Mouse (Mus musculus): Measurements from ENCODE around the gene Rps5. TPM values are rescaled to one million over a fixed set of nuclear protein-coding genes. Genes with fewer than 3 reads are reported as not detected.
A peak's percentile ranks its signal among the peaks of the same experiment; 100 is the strongest.
"Not testable (repeated sequence)": the region's sequence is repeated elsewhere in the genome, so short reads cannot be mapped to it uniquely, and the experiment has no call there.

Gene Rps5
- polyA plus RNA-seq, 1 experiment from 2014 or later: 842 TPM

DNA sequence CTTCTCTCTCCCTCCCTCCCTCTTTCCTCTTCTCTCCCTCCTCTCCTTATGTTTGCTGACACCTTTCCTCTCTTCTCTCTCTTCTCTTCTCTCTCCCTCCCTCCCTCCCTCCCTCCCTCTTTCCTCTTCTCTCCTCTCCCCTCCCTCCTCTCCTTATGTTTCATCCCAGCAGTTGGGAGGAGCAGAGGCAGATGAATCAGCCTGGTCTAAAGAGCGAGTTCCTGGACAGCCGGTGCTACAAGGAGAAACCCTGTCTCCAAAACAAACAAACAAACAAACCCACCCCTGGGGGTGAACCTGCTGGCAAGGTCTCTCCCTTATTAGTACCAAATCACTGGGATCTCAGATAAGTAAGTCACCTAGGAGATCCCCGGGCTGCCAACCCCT is 779 bp upstream of the Rps5 start:
- DNase-seq (ENCODE audit: low spot score) (no peak), ATAC-seq (ENCODE audit: low FRiP score) (no peak; the same call in 1 of the 2 replicates)
- H3K9me3 ChIP-seq (ENCODE audit: control insufficient read depth, low read length): no peaks in the 10 kb centered on the region

DNA sequence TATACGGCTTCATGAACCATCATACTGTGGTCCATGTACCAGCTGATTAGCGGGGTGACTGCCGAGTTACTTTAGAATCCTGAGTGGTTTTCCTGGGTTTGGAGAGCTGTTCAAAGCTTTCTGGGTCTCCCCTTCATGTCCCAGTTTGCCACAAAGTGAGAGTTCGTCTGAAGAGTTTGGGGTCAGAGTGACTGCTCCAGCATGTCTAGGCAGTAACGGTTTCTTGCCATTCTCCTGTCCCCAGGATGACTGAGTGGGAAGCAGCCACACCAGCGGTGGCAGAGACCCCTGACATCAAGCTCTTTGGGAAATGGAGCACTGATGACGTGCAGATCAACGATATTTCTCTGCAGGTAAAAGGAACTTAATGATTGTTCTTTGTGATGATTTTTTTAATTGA is 639 bp downstream of the Rps5 start:
- 3% methylated on average over 8 of the region's 8 CpGs for WGBS
- H3K27ac ChIP-seq (ENCODE audit: low read depth, low read length): no peak overlapping the region

More for the DNA sequence above, 779 bp upstream of the Rps5 start:
- Histone ChIP-seq H3K9ac (ENCODE audit: low read depth, low read length) (peak overlapping the region; percentile 90), H3K27ac (ENCODE audit: low read depth, low read length) (peak overlapping the region; percentile 74), H3K36me3 (ENCODE audit: control insufficient read depth, insufficient read depth, low read length) (peaks cover 14% of the 10 kb centered on the region; the same call in 1 of the 2 replicates), H3K27me3 (ENCODE audit: control insufficient read depth, insufficient read depth, low read length) (no peaks in the 10 kb centered on the region), H3K4me1 (replicated peaks; ENCODE audit: control insufficient read depth, insufficient read depth, low read length) (peaks cover 3% of the 10 kb centered on the region), H3K4me2 (replicated peaks; ENCODE audit: low read depth, low read length) (peak overlapping the region; percentile 86), H3K4me3 (ENCODE audit: low read depth, low read length) (peak overlapping the region; percentile 97)
- 2% methylated on average over 3 of the region's 3 CpGs for WGBS

GRCm38 (mm10) chr7:12926316-12926715 is 4.2 kb downstream of the Rps5 start:
- Histone ChIP-seq H3K4me3 (ENCODE audit: low read depth, low read length) (no peak overlapping the region), H3K4me1 (replicated peaks; ENCODE audit: control insufficient read depth, insufficient read depth, low read length) (peaks cover 7% of the 10 kb centered on the region), H3K9me3 (ENCODE audit: control insufficient read depth, low read length) (no peaks in the 10 kb centered on the region), H3K4me2 (replicated peaks; ENCODE audit: low read depth, low read length) (no peak overlapping the region), H3K27me3 (ENCODE audit: control insufficient read depth, insufficient read depth, low read length) (peaks cover 11% of the 10 kb centered on the region), H3K36me3 (ENCODE audit: control insufficient read depth, insufficient read depth, low read length) (peaks cover 16% of the 10 kb centered on the region; the same call in 1 of the 2 replicates), H3K9ac (ENCODE audit: low read depth, low read length) (no peak overlapping the region), H3K27ac (ENCODE audit: low read depth, low read length) (no peak overlapping the region)
- DNase-seq (ENCODE audit: low spot score): no peak
- WGBS: 87% methylated on average over 7 of the region's 7 CpGs
- ATAC-seq (ENCODE audit: low FRiP score): no peak

More for the DNA sequence above, 639 bp downstream of the Rps5 start:
- H3K4me1 ChIP-seq (replicated peaks; ENCODE audit: control insufficient read depth, insufficient read depth, low read length): peaks cover 3% of the 10 kb centered on the region
- H3K9me3 ChIP-seq (ENCODE audit: control insufficient read depth, low read length): no peaks in the 10 kb centered on the region
- peak overlapping the region; percentile 83 for H3K4me2 ChIP-seq (replicated peaks; ENCODE audit: low read depth, low read length)
- peaks cover 16% of the 10 kb centered on the region; the same call in 1 of the 2 replicates for H3K36me3 ChIP-seq (ENCODE audit: control insufficient read depth, insufficient read depth, low read length)
- peak overlapping the region; percentile 93 for H3K9ac ChIP-seq (ENCODE audit: low read depth, low read length)
- ATAC-seq (ENCODE audit: low FRiP score) (no peak), DNase-seq (ENCODE audit: low spot score) (no peak)
- H3K27me3 ChIP-seq (ENCODE audit: control insufficient read depth, insufficient read depth, low read length): peaks cover 7% of the 10 kb centered on the region
- H3K4me3 ChIP-seq (ENCODE audit: low read depth, low read length): peak overlapping the region; percentile 97

GRCm38 (mm10) chr7:12927191-12927680 is 5.1 kb downstream of the Rps5 start, which contains the start of gene Rnf225:
Gene Rnf225, plus strand, starts transcription at chr7:12927416.
- H3K4me3 ChIP-seq (ENCODE audit: low read depth, low read length): peak within 1 kb of the TSS; percentile 24
- H3K27ac ChIP-seq (ENCODE audit: low read depth, low read length): no peak within 1 kb of the TSS
- peaks cover 16% of the 10 kb centered on the region; the same call in 1 of the 2 replicates for H3K36me3 ChIP-seq (ENCODE audit: control insufficient read depth, insufficient read depth, low read length)
- no peaks in the 10 kb centered on the region for H3K9me3 ChIP-seq (ENCODE audit: control insufficient read depth, low read length)
- DNase-seq (ENCODE audit: low spot score) (no peak), ATAC-seq (ENCODE audit: low FRiP score) (0 out of 2 replicates have a peak, but pooled peaks have one; percentile 12)
- no peak within 1 kb of the TSS for H3K9ac ChIP-seq (ENCODE audit: low read depth, low read length)
- H3K4me2 ChIP-seq (replicated peaks; ENCODE audit: low read depth, low read length): peak within 1 kb of the TSS; percentile 46
- WGBS: 23% methylated on average over 8 of the region's 8 CpGs
- peaks cover 7% of the 10 kb centered on the region for H3K4me1 ChIP-seq (replicated peaks; ENCODE audit: control insufficient read depth, insufficient read depth, low read length)
- peaks cover 11% of the 10 kb centered on the region for H3K27me3 ChIP-seq (ENCODE audit: control insufficient read depth, insufficient read depth, low read length)

GRCm38 (mm10) chr7:12927693-12928589 is 5.9 kb downstream of the Rps5 start:
- 4% methylated on average over 65 of the region's 65 CpGs for WGBS
- peaks cover 11% of the 10 kb centered on the region for H3K27me3 ChIP-seq (ENCODE audit: control insufficient read depth, insufficient read depth, low read length)
- peak; percentile 42 for ATAC-seq (ENCODE audit: low FRiP score)

DNA sequence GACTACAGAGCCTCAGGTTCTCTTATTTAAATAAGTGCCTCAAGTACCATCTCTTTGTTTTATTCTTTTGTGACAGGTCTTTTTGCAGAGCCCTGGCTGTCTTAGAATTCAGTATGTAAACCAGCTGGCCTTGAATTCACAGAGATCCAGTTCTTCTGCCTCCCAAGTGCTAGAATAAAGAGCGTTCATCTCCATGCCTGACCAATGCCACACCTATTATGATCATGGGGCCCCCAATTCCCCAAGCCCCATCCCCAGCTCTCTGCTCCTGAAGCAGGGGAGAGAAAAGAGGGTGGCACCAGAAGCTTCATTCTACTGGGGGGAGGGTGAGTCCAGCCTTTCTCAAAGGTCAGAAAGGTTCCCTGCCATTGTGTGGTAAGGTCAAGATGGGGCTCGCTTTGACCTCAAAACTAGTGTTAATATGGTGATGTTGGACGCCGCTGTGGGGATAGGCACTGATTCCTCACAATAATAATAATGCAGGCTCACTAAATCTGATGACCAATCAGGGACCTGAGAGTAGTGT is 11.6 kb downstream of the Rps5 start:
- Histone ChIP-seq H3K36me3 (ENCODE audit: control insufficient read depth, insufficient read depth, low read length) (no peaks in the 10 kb centered on the region), H3K27me3 (ENCODE audit: control insufficient read depth, insufficient read depth, low read length) (no peaks in the 10 kb centered on the region), H3K4me3 (ENCODE audit: low read depth, low read length) (no peak overlapping the region), H3K27ac (ENCODE audit: low read depth, low read length) (no peak overlapping the region), H3K9ac (ENCODE audit: low read depth, low read length) (no peak overlapping the region), H3K4me2 (replicated peaks; ENCODE audit: low read depth, low read length) (no peak overlapping the region), H3K9me3 (ENCODE audit: control insufficient read depth, low read length) (no peaks in the 10 kb centered on the region), H3K4me1 (replicated peaks; ENCODE audit: control insufficient read depth, insufficient read depth, low read length) (no peaks in the 10 kb centered on the region)
- no peak for ATAC-seq (ENCODE audit: low FRiP score)
- DNase-seq (ENCODE audit: low spot score): no peak
- 48% methylated on average over 4 of the region's 4 CpGs for WGBS

More at GRCm38 (mm10) chr7:12927693-12928589, 5.9 kb downstream of the Rps5 start:
- Histone ChIP-seq H3K9ac (ENCODE audit: low read depth, low read length) (no peak overlapping the region), H3K36me3 (ENCODE audit: control insufficient read depth, insufficient read depth, low read length) (peaks cover 16% of the 10 kb centered on the region; the same call in 1 of the 2 replicates), H3K27ac (ENCODE audit: low read depth, low read length) (no peak overlapping the region), H3K9me3 (ENCODE audit: control insufficient read depth, low read length) (no peaks in the 10 kb centered on the region), H3K4me1 (replicated peaks; ENCODE audit: control insufficient read depth, insufficient read depth, low read length) (peaks cover 7% of the 10 kb centered on the region), H3K4me2 (replicated peaks; ENCODE audit: low read depth, low read length) (peak overlapping the region; percentile 46), H3K4me3 (ENCODE audit: low read depth, low read length) (peak overlapping the region; percentile 24)
- peak; percentile 41 for DNase-seq (ENCODE audit: low spot score)

GRCm38 (mm10) chr7:12934808-12935207 is 12.7 kb downstream of the Rps5 start:
- no peak overlapping the region for H3K4me3 ChIP-seq (ENCODE audit: low read depth, low read length)
- H3K27ac ChIP-seq (ENCODE audit: low read depth, low read length): no peak overlapping the region
- ATAC-seq (ENCODE audit: low FRiP score) (no peak), DNase-seq (ENCODE audit: low spot score) (no peak)
- H3K4me1 ChIP-seq (replicated peaks; ENCODE audit: control insufficient read depth, insufficient read depth, low read length): no peaks in the 10 kb centered on the region
- H3K9me3 ChIP-seq (ENCODE audit: control insufficient read depth, low read length): no peaks in the 10 kb centered on the region
- no peak overlapping the region for H3K9ac ChIP-seq (ENCODE audit: low read depth, low read length)
- no peaks in the 10 kb centered on the region for H3K36me3 ChIP-seq (ENCODE audit: control insufficient read depth, insufficient read depth, low read length)
- 78% methylated on average over 3 of the region's 3 CpGs for WGBS
- H3K4me2 ChIP-seq (replicated peaks; ENCODE audit: low read depth, low read length): no peak overlapping the region
- H3K27me3 ChIP-seq (ENCODE audit: control insufficient read depth, insufficient read depth, low read length): no peaks in the 10 kb centered on the region

- H3K9me3 ChIP-seq (ENCODE audit: control insufficient read depth, low read length); ATAC-seq (ENCODE audit: low FRiP score); H3K27ac ChIP-seq (ENCODE audit: low read depth, low read length); H3K4me1 ChIP-seq (replicated peaks; ENCODE audit: control insufficient read depth, insufficient read depth, low read length); H3K36me3 ChIP-seq (ENCODE audit: control insufficient read depth, insufficient read depth, low read length); H3K4me2 ChIP-seq (replicated peaks; ENCODE audit: low read depth, low read length); DNase-seq (ENCODE audit: low spot score); H3K9ac ChIP-seq (ENCODE audit: low read depth, low read length); H3K4me3 ChIP-seq (ENCODE audit: low read depth, low read length); H3K27me3 ChIP-seq (ENCODE audit: control insufficient read depth, insufficient read depth, low read length): not testable (repeated sequence)
- WGBS: 92% methylated on average over 4 of the region's 4 CpGs
These were observed 15.2 kb downstream of the Rps5 start for GRCm38 (mm10) chr7:12937254-12937803.

Data from hindbrain, embryonic 11.5 days (tissue).